In genomic region chr7:128462406-128462805, GRCm38 (mm10) we compare ENCODE assay signal across 8 mouse cellular contexts. TPM values are rescaled to one million over a fixed set of nuclear protein-coding genes. Genes with fewer than 3 reads are reported as not detected.
DNase-seq lines count a peak whose midpoint lies in the region; ATAC-seq lines count a peak whose summit lies in the region.

No protein-coding gene starts in this region.

- H3K9ac ChIP-seq in kidney, embryonic 14.5 days (ENCODE audit: low read depth, low read length) = peak overlapping the region; percentile 50; the same call in 1 of the 2 replicates
- peak overlapping the region; percentile 62 for H3K9ac ChIP-seq in forebrain, embryonic 14.5 days (ENCODE audit: low read length)
- H3K9ac ChIP-seq in liver, embryonic 15.5 days = peak overlapping the region; percentile 89

- no peaks in the 10 kb centered on the region for H3K27me3 ChIP-seq in kidney, embryonic 14.5 days (ENCODE audit: control insufficient read depth, insufficient read depth, low read length)
- H3K27me3 ChIP-seq in forebrain, embryonic 14.5 days (replicated peaks; ENCODE audit: control insufficient read depth, insufficient read depth, low read length) = no peaks in the 10 kb centered on the region
- H3K27me3 ChIP-seq in liver, embryonic 15.5 days = no peaks in the 10 kb centered on the region

- no peak for ATAC-seq in kidney, embryonic 14.5 days (ENCODE audit: low FRiP score, low TSS enrichment)
- ATAC-seq in forebrain, embryonic 14.5 days = no peak
- no peak for ATAC-seq in liver, embryonic 15.5 days (ENCODE audit: insufficient read depth)

- peak overlapping the region; percentile 58 for H3K4me2 ChIP-seq in kidney, embryonic 14.5 days (replicated peaks; ENCODE audit: low read depth, low read length)
- peak overlapping the region; percentile 64 for H3K4me2 ChIP-seq in forebrain, embryonic 14.5 days (ENCODE audit: low read length)
- peak overlapping the region; percentile 96 for H3K4me2 ChIP-seq in liver, embryonic 15.5 days

- 76% methylated on average over 5 of the region's 5 CpGs for WGBS in kidney, embryonic 14.5 days
- 56% methylated on average over 5 of the region's 5 CpGs for WGBS in forebrain, embryonic 14.5 days
- 49% methylated on average over 5 of the region's 5 CpGs for WGBS in liver, embryonic 15.5 days (ENCODE audit: insufficient replicate concordance)

- no peak for DNase-seq in kidney, adult 9 months
- DNase-seq in MN1 (ENCODE audit: low spot score) = peak; percentile 35
- no peak for DNase-seq in forebrain, embryonic 14.5 days (ENCODE audit: low spot score)
- DNase-seq in right cerebral cortex, postnatal 25 days = no peak
- DNase-seq in right cerebral cortex, postnatal 10 days (ENCODE audit: low spot score in 2 of 2) = no peak
- DNase-seq in urinary bladder, postnatal 14 days (ENCODE audit: low spot score) = no peak

- no peaks in the 10 kb centered on the region for H3K36me3 ChIP-seq in kidney, embryonic 14.5 days (ENCODE audit: control insufficient read depth, insufficient read depth, low read length)
- H3K36me3 ChIP-seq in forebrain, embryonic 14.5 days (ENCODE audit: control insufficient read depth, insufficient read depth, low read length) = no peaks in the 10 kb centered on the region
- H3K36me3 ChIP-seq in liver, embryonic 15.5 days (replicated peaks) = no peaks in the 10 kb centered on the region

- H3K27ac ChIP-seq in kidney, embryonic 14.5 days (ENCODE audit: low read depth, low read length) = no peak overlapping the region
- no peak overlapping the region for H3K27ac ChIP-seq in forebrain, embryonic 14.5 days (ENCODE audit: low read depth, low read length)
- peak overlapping the region; percentile 93; the same call in 1 of the 2 replicates for H3K27ac ChIP-seq in liver, embryonic 15.5 days (replicated peaks)

- H3K9me3 ChIP-seq in kidney, embryonic 14.5 days (ENCODE audit: control insufficient read depth, low read length) = no peaks in the 10 kb centered on the region; the same call in 1 of the 2 replicates
- H3K9me3 ChIP-seq in forebrain, embryonic 14.5 days (replicated peaks; ENCODE audit: control insufficient read depth, low read length) = no peaks in the 10 kb centered on the region
- no peaks in the 10 kb centered on the region for H3K9me3 ChIP-seq in liver, embryonic 15.5 days (replicated peaks)

- H3K4me1 ChIP-seq in kidney, embryonic 14.5 days (ENCODE audit: control insufficient read depth, insufficient read depth, low read length) = peaks cover 9% of the 10 kb centered on the region; the same call in 1 of the 2 replicates
- H3K4me1 ChIP-seq in forebrain, embryonic 14.5 days (ENCODE audit: control insufficient read depth, insufficient read depth, low read length) = peaks cover 17% of the 10 kb centered on the region; the same call in 1 of the 2 replicates
- peaks cover 22% of the 10 kb centered on the region for H3K4me1 ChIP-seq in liver, embryonic 15.5 days (replicated peaks)

- H3K4me3 ChIP-seq in kidney, embryonic 14.5 days (ENCODE audit: low read length) = peak overlapping the region; percentile 86; the same call in 1 of the 2 replicates
- peak overlapping the region; percentile 86; the same call in 1 of the 2 replicates for H3K4me3 ChIP-seq in forebrain, embryonic 14.5 days (ENCODE audit: low read depth, low read length)
- peak overlapping the region; percentile 79 for H3K4me3 ChIP-seq in liver, embryonic 15.5 days (replicated peaks)

RNA-seq across cellular contexts. Expression of gene Tial1, which starts 0.9 kb away (rescaled TPM):
- 40.0 and 41.0 TPM in 2 replicates for polyA plus RNA-seq in kidney, embryonic 14.5 days (2014; fragmentation: Nextera tagmentation; extraction: Ambion mirVana)
- 30.6 and 34.6 TPM in 2 replicates for polyA plus RNA-seq in forebrain, embryonic 14.5 days (2014; fragmentation: Nextera tagmentation; extraction: Ambion mirVana)
- 9.3 and 10.2 TPM in 2 replicates for polyA plus RNA-seq in liver, embryonic 15.5 days (2015; fragmentation: Nextera tagmentation; extraction: Ambion mirVana)

RNA-seq across cellular contexts. Expression of gene Rgs10, which starts 43.8 kb away (rescaled TPM):
- 7.6 and 8.7 TPM in 2 replicates for polyA plus RNA-seq in kidney, embryonic 14.5 days (2014; fragmentation: Nextera tagmentation; extraction: Ambion mirVana)
- polyA plus RNA-seq in forebrain, embryonic 14.5 days (2014; fragmentation: Nextera tagmentation; extraction: Ambion mirVana) = 21.8 and 22.5 TPM in 2 replicates
- polyA plus RNA-seq in liver, embryonic 15.5 days (2015; fragmentation: Nextera tagmentation; extraction: Ambion mirVana) = 29.0 and 34.5 TPM in 2 replicates
